Mouse (Mus musculus) midbrain, embryonic 16.5 days (tissue): ENCODE data around the gene Lgals2. TPM values are rescaled to one million over a fixed set of nuclear protein-coding genes. Genes with fewer than 3 reads are reported as not detected.
"Not testable (repeated sequence)": the region's sequence is repeated elsewhere in the genome, so short reads cannot be mapped to it uniquely, and the experiment has no call there.

Experiments
- ATAC-seq: fragments of 200-750 bp; cut with Nextera tagmentation; 2 replicates; pipeline ENCODE4 v1.8.0; 2017; ENCODE audit warnings: moderate TSS enrichment
- H3K27ac ChIP-seq: fragments of 300-500 bp; sonication (generic); 2 replicates; pipeline ENCODE4 v1.5.1; 2014; ENCODE audit warnings: mild to moderate bottlenecking, low read length, mixed read lengths
- H3K27me3 ChIP-seq: fragments of 300-500 bp; sonication (generic); 2 replicates; pipeline ENCODE4 v1.6.1; 2014; ENCODE audit warnings: low read depth, low read length, mixed read lengths; ENCODE audit not compliant: control insufficient read depth, insufficient read depth
- H3K36me3 ChIP-seq: fragments of 300-500 bp; sonication (generic); 2 replicates; pipeline ENCODE4 v1.6.1; 2014; ENCODE audit warnings: mild to moderate bottlenecking, low read length, moderate library complexity, mixed read lengths; ENCODE audit not compliant: control insufficient read depth, insufficient read depth
- H3K4me1 ChIP-seq: fragments of 300-500 bp; sonication (generic); 2 replicates; pipeline ENCODE4 v1.6.1; 2014; ENCODE audit warnings: mild to moderate bottlenecking, low read length, mixed read lengths; ENCODE audit not compliant: control insufficient read depth, insufficient read depth
- H3K4me2 ChIP-seq: fragments of 300-500 bp; sonication (generic); 2 replicates; pipeline ENCODE4 v1.6.1; 2014; ENCODE audit warnings: mild to moderate bottlenecking, low read length, mixed read lengths
- H3K4me3 ChIP-seq: fragments of 300-500 bp; sonication (generic); 2 replicates; pipeline ENCODE4 v1.5.1; 2014; ENCODE audit warnings: low read depth, mild to moderate bottlenecking, low read length, moderate library complexity, mixed read lengths
- H3K9ac ChIP-seq: fragments of 300-500 bp; sonication (generic); 2 replicates; pipeline ENCODE4 v1.6.1; 2014; ENCODE audit warnings: low read depth, low read length, mixed read lengths
- H3K9me3 ChIP-seq: fragments of 300-500 bp; sonication (generic); replicated peaks from 2 replicates; pipeline ENCODE4 v1.6.1; 2014; ENCODE audit warnings: mild to moderate bottlenecking, low read length, mixed read lengths; ENCODE audit not compliant: control insufficient read depth, poor library complexity, severe bottlenecking
- WGBS: fragments of 180-500 bp; shearing (Covaris S2); extraction: QIAGEN DNeasy Blood & Tissue Kit; methylation state at CpG from one replicate; pipeline ENCODE4 v1.1.7; 2014; 5-methylcytosine and 5-hydroxymethylcytosine counted together
- polyA plus RNA-seq: library from polyadenylated mRNA; unstranded; fragments of >200 nt; fragmentation: Nextera tagmentation; extraction: Ambion mirVana; gene quantifications from 2 replicates; pipeline ENCODE4 v1.2.1, GENCODE M21; 2015

Lgals2 gene
- polyA plus RNA-seq, 1 experiment from 2014 or later, result not detected

- no peaks in the 10 kb centered on the region for H3K9me3 ChIP-seq
- peaks cover 15% of the 10 kb centered on the region for H3K36me3 ChIP-seq
- peaks cover 10% of the 10 kb centered on the region for H3K4me1 ChIP-seq
- ATAC-seq, result no peak
- H3K27ac ChIP-seq, result no peak overlapping the region
- H3K4me3 ChIP-seq, result no peak overlapping the region
- H3K9ac ChIP-seq, result no peak overlapping the region
- H3K4me2 ChIP-seq, result no peak overlapping the region
- 74% methylated on average over 3 of the region's 3 CpGs for WGBS
- H3K27me3 ChIP-seq, result peaks cover 10% of the 10 kb centered on the region
Observed at GRCm38 (mm10) chr15:78896149-78896548, 40.8 kb upstream of the Lgals2 start.

GRCm38 (mm10) chr15:78895741-78896140 is 40.4 kb upstream of the Lgals2 start:
- Histone ChIP-seq H3K9me3 (no peaks in the 10 kb centered on the region), H3K4me1 (peaks cover 10% of the 10 kb centered on the region), H3K9ac (no peak overlapping the region), H3K36me3 (peaks cover 15% of the 10 kb centered on the region), H3K27me3 (peaks cover 10% of the 10 kb centered on the region), H3K4me3 (no peak overlapping the region), H3K4me2 (no peak overlapping the region), H3K27ac (no peak overlapping the region)
- no peak for ATAC-seq
- WGBS, result 95% methylated on average over 2 of the region's 2 CpGs

DNA sequence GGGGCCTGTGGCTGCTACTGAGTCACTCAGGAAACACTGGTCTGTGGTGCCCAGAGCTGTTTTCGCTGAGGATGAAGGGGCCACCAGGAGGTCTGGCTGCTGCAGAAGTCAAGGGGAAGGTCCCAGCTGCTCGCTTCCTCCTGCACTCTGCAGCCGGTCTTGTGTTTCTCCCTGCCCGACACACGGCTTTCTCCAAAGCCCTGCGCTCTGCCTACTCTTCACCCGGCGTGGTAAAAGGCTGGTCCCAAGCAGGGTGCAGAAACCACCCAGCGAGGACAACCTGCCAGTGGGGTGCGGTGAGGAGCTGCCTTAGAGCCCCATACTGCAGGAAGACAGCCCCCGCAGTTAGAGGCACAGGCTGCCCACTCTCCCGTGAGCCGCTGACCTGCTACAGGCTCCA is 39.4 kb upstream of the Lgals2 start:
- no peak for ATAC-seq
- H3K4me2 ChIP-seq, result no peak overlapping the region
- peaks cover 8% of the 10 kb centered on the region for H3K27me3 ChIP-seq
- H3K4me3 ChIP-seq, result no peak overlapping the region
- H3K27ac ChIP-seq, result no peak overlapping the region
- H3K4me1 ChIP-seq, result peaks cover 5% of the 10 kb centered on the region
- no peaks in the 10 kb centered on the region for H3K9me3 ChIP-seq
- H3K36me3 ChIP-seq, result peaks cover 16% of the 10 kb centered on the region
- H3K9ac ChIP-seq, result no peak overlapping the region
- 74% methylated on average over 13 of the region's 13 CpGs for WGBS

DNA sequence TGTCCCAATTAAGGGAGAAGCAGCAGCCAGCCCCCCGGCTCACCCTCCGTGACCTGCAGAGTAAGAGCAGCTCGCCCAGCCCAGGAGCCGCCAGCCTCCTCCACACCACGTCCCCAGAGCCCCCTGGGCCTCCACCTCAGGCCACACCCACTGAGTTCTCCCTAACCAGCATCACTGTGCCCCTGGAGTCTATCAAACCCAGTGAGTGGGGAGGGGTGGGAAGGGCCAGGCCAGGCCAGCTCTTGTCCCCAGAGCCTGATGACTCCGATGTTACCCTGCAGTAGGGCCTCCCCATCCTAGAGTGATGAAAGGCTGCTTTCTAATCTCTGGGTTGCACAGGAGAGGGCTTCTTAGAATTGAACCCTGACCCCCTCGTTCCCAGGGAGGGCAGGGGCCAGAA is 37.1 kb upstream of the Lgals2 start:
- no peak overlapping the region for H3K4me2 ChIP-seq
- H3K27me3 ChIP-seq, result no peaks in the 10 kb centered on the region
- H3K27ac ChIP-seq, result no peak overlapping the region
- H3K9me3 ChIP-seq, result no peaks in the 10 kb centered on the region
- ATAC-seq, result no peak
- H3K4me3 ChIP-seq, result no peak overlapping the region
- WGBS, result 70% methylated on average over 7 of the region's 7 CpGs
- H3K4me1 ChIP-seq, result no peaks in the 10 kb centered on the region
- no peak overlapping the region for H3K9ac ChIP-seq
- peaks cover 22% of the 10 kb centered on the region for H3K36me3 ChIP-seq

DNA sequence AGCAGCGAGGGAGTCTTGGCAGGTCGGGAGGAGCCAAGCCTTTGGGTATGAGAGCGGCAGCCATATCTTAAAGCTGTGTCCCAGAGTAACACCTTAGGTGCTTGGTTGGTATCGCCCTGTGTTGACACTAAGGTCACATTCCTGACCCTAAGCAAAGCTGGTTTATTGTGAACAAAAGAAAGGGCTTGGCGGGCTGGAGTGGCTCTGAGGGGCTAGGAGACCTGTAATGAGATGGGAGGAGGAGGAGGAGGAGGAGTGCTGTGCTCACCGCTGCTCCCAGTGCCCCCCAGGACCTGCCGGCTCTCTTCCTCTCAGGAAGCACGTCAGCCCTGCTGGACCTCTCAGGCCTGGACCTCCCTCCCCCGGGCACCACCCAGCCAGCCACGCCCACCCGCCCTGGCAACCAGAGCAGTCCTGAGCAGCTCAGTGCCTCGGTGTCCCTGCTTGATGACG is 34.1 kb upstream of the Lgals2 start:
- 19% methylated on average over 13 of the region's 13 CpGs for WGBS
- no peak for ATAC-seq
- no peak overlapping the region for H3K4me2 ChIP-seq
- no peaks in the 10 kb centered on the region for H3K9me3 ChIP-seq
- no peaks in the 10 kb centered on the region for H3K27me3 ChIP-seq
- no peak overlapping the region for H3K27ac ChIP-seq
- no peaks in the 10 kb centered on the region for H3K4me1 ChIP-seq
- no peak overlapping the region for H3K4me3 ChIP-seq
- peaks cover 33% of the 10 kb centered on the region for H3K36me3 ChIP-seq
- H3K9ac ChIP-seq, result no peak overlapping the region

DNA sequence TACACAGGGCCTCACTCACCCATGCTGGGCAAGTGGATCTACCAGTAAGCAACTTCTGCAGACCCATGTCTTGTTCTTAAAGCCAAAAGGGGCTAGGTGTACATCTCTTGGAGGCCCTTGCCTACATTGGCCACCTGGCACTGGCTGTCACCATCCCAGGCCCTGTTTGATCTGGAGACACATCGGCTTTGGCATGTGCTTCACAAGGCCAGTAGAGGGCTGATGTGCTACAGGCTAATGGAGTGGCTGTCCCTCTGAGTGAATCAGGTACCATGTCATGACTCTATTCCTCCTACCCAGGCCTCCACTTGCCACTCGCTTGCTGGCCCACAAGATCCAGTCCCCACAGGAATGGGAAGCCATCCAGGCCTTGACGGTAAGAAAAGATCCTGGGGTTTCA is 26.5 kb upstream of the Lgals2 start:
- H3K27ac ChIP-seq, result no peak overlapping the region
- H3K36me3 ChIP-seq, result peaks cover 40% of the 10 kb centered on the region
- 90% methylated on average over 3 of the region's 3 CpGs for WGBS
- H3K4me3 ChIP-seq, result no peak overlapping the region
- H3K27me3 ChIP-seq, result no peaks in the 10 kb centered on the region
- no peak overlapping the region for H3K9ac ChIP-seq
- no peak for ATAC-seq
- H3K4me1 ChIP-seq, result peaks cover 13% of the 10 kb centered on the region
- no peaks in the 10 kb centered on the region for H3K9me3 ChIP-seq
- H3K4me2 ChIP-seq, result no peak overlapping the region

- WGBS, result 94% methylated on average over 8 of the region's 8 CpGs
- no peaks in the 10 kb centered on the region for H3K27me3 ChIP-seq
- no peak overlapping the region for H3K4me3 ChIP-seq
- no peak overlapping the region for H3K4me2 ChIP-seq
- H3K27ac ChIP-seq, result no peak overlapping the region
- H3K4me1 ChIP-seq, result peaks cover 22% of the 10 kb centered on the region
- ATAC-seq, result no peak
- no peak overlapping the region for H3K9ac ChIP-seq
- H3K36me3 ChIP-seq, result peaks cover 34% of the 10 kb centered on the region
- no peaks in the 10 kb centered on the region for H3K9me3 ChIP-seq
Observed at GRCm38 (mm10) chr15:78880432-78880831, 25.1 kb upstream of the Lgals2 start.

- not testable (repeated sequence) for H3K9me3 ChIP-seq, H3K4me2 ChIP-seq, ATAC-seq, H3K27me3 ChIP-seq, H3K27ac ChIP-seq, H3K4me3 ChIP-seq
- H3K4me1 ChIP-seq, result peaks cover 24% of the 10 kb centered on the region
- H3K36me3 ChIP-seq, result peaks cover 23% of the 10 kb centered on the region
- 0 out of 2 replicates have a peak overlapping the region, but pooled peaks have one; percentile 28 for H3K9ac ChIP-seq
- WGBS, result 80% methylated on average over 7 of the region's 7 CpGs
Observed at GRCm38 (mm10) chr15:78878792-78879516, 23.6 kb upstream of the Lgals2 start.

GRCm38 (mm10) chr15:78877810-78878390 is 22.6 kb upstream of the Lgals2 start:
- WGBS, result under 1% methylated on average over 17 of the region's 17 CpGs
- Histone ChIP-seq H3K27me3 (no peaks in the 10 kb centered on the region), H3K4me2 (peak overlapping the region; percentile 97), H3K36me3 (peaks cover 13% of the 10 kb centered on the region), H3K9me3 (no peaks in the 10 kb centered on the region), H3K4me1 (peaks cover 24% of the 10 kb centered on the region), H3K4me3 (peak overlapping the region; percentile 78), H3K9ac (peak overlapping the region; percentile 94), H3K27ac (peak overlapping the region; percentile 97)
- ATAC-seq, result peak; percentile 47
